Mouse (Mus musculus) gastrocnemius, postnatal 36 days (tissue): ENCODE data around the gene Galr3. TPM values are rescaled to one million over a fixed set of nuclear protein-coding genes. Genes with fewer than 3 reads are reported as not detected.

Source experiments
- DNase-seq, 2 experiments: peaks; one replicate each; pipeline ENCODE4 v3.0.0; 2022
- intact Hi-C: fragments of 180-260 bp; cut with DNase I; formaldehyde crosslinking; loops from one replicate; pipeline ENCODE4 v1.15.1; 2025
- microRNA-seq, 2 experiments: library from miRNA; unstranded; fragments of <30 nt; microRNA quantifications; one replicate each; pipeline ENCODE4 v1.2.0; 2021
- total RNA-seq, 2 experiments: library from RNA; stranded (reverse); gene quantifications; 2 replicates each; pipeline ENCODE4 v1.2.3; 2021

The Galr3 gene
- total RNA-seq, 2 experiments from 2014 or later, result not detected

DNA sequence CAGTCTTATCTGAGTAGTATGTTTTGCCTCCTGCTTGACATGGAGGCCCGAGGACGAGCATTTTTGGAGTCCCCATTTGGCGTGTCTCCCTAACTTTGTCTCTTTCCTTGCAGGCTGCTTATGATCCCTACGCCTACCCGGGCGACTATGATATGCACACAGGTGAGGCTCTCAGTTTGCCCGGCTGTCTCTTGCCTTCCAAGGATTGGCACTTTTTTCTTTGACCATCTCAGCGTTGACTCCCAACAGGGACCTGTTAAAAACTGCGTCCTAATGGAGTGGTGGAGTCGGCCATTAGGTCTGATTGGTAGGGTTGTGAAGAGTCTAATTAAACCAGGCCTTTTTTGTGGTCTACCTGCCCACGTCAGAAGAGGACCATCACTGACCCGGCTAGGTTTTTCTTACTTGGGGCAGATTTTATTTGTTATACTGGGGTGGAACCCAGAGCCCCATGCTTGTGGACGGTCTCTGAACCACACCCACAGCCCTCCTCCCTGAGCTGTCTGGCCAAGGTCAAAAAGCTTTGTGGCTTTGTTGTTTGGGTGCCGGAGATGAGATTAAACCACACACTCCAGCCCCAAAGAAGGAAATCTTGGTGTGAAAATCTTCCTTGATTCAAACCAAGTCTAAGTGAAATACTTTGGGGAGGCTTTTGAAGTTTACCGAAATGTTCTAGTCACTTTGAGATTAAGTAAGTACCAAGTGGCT is 34.1 kb downstream of the Galr3 start:
- no peak for DNase-seq
- intact Hi-C loops, result loop anchor here (2.0 kb wide), 1 partner anchor 17 kb away; no protein-coding TSS in a partner anchor

DNA sequence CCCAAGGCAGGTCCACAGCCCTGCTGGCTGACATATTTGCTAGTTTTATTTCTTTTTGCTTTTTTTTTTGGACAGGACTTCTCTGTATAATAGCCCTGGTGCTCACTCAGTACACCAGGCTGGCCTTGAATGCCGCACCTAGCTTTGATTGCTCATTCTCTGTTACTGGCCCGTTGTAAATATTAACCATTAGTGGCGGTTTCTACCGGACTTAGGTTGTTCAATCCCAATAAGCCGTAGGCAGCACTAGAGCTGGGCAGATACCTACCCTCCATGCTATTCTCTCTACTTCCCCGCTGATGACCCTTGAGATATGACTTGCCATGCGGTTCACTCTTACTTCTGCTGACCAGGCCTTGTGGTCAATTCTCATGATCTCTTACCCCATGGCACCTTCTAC is 37.9 kb downstream of the Galr3 start:
- no peak for DNase-seq
- intact Hi-C loops, result no loop called here

DNA sequence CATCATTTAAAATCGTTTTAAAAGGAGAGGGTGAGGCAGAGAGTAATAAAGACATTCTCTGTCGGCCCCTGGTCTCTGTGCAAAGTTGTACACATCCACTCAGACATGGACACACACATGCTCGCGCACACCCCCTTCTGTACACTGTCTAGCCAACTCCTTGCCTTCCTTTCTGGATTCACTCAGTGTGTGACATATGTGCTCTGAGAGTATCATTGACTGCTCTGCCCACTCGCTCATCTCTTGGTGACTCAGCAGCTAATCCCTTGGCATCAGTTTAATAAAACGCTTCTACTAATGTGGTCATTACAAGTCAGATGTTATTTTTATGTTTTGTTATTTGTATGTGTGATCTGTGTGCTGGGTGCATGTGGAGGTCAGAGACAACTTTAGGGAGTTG is 50.6 kb downstream of the Galr3 start:
- intact Hi-C loops, result no loop called here

More for the DNA sequence above, 50.6 kb downstream of the Galr3 start:
- no peak for DNase-seq

Small RNAs within 50 kb of the gene (microRNA-seq; reads per million reads assigned to microRNA genes)
- gene Mir6956, result 0.74 to 1.4 reads per million in 2 experiments

Other genes starting within 250 kb of the Galr3 start
- gene Card10, start 238.8 kb upstream of the Galr3 start, total RNA-seq, result 1 to 10 TPM; 5.6 to 6.6 TPM
- gene Cdc42ep1, start 199.3 kb upstream of the Galr3 start, total RNA-seq, result 10 to 100 TPM in 1 of 2 experiments, 1 to 10 TPM in 1; 9.4 to 10.7 TPM
- gene Lgals2, start 186.4 kb upstream of the Galr3 start, total RNA-seq, result not detected
- 10 to 100 TPM; 34.1 to 34.9 TPM for gene Gga1, start 164.7 kb upstream of the Galr3 start, total RNA-seq
- gene Gm49510, start 142.2 kb upstream of the Galr3 start, total RNA-seq, result not detected
- gene Sh3bp1, start 142.1 kb upstream of the Galr3 start, total RNA-seq, result 1 to 10 TPM; 2.0 to 2.1 TPM
- 1 to 10 TPM; 1.9 to 2.0 TPM for gene Pdxp, start 128.0 kb upstream of the Galr3 start, total RNA-seq
- 100 to 1,000 TPM; 188 to 289 TPM for gene Lgals1, start 115.2 kb upstream of the Galr3 start, total RNA-seq
- 10 to 100 TPM; 22.1 to 22.6 TPM for gene Nol12, start 107.0 kb upstream of the Galr3 start, total RNA-seq
- gene Triobp, start 94.2 kb upstream of the Galr3 start, total RNA-seq, result 10 to 100 TPM; 35.6 to 42.3 TPM
- gene H1f0, start 13.4 kb upstream of the Galr3 start, total RNA-seq, result 10 to 100 TPM; 71.1 to 87.4 TPM
- gene Ankrd54, start 21.0 kb downstream of the Galr3 start, total RNA-seq, result 1 to 10 TPM; 2.7 to 4.3 TPM
- 10 to 100 TPM; 46.6 to 52.6 TPM for gene Eif3l, start 33.3 kb downstream of the Galr3 start, total RNA-seq
- gene Micall1, start 67.0 kb downstream of the Galr3 start, total RNA-seq, result 10 to 100 TPM; 11.8 to 13.5 TPM
- 10 to 100 TPM; 65.9 to 67.1 TPM for gene Polr2f, start 99.1 kb downstream of the Galr3 start, total RNA-seq
- 1 to 10 TPM in 1 of 2 experiments, under 1 TPM in 1; 0.66 to 1.2 TPM for gene 1700088E04Rik, start 99.4 kb downstream of the Galr3 start, total RNA-seq
- 1 to 10 TPM in 1 of 2 experiments, under 1 TPM in 1; 0.97 to 1.8 TPM for gene Sox10, start 123.4 kb downstream of the Galr3 start, total RNA-seq
- gene Pick1, start 187.3 kb downstream of the Galr3 start, total RNA-seq, result 10 to 100 TPM; 26.9 to 30.9 TPM
- gene Gm49486, start 187.5 kb downstream of the Galr3 start, total RNA-seq, result under 1 TPM in 1 of 2 experiments, not detected in 1; 0.46 TPM
- gene Slc16a8, start 212.9 kb downstream of the Galr3 start, total RNA-seq, result under 1 TPM in 1 of 2 experiments, not detected in 1; 0.18 TPM
- 1 to 10 TPM; 1.0 to 1.5 TPM for gene Baiap2l2, start 243.7 kb downstream of the Galr3 start, total RNA-seq